Mouse (Mus musculus) embryo, embryonic 9.5 days (tissue): Measurements from ENCODE around the gene Usp34.
"Not testable (repeated sequence)": the region's sequence is repeated elsewhere in the genome, so short reads cannot be mapped to it uniquely, and the experiment has no call there.

ENCODE experiments used
- DNase-seq: peaks from one replicate; pipeline ENCODE4 v3.0.0-alpha.2; 2017; ENCODE audit errors: extremely low spot score

The Usp34 gene

DNA sequence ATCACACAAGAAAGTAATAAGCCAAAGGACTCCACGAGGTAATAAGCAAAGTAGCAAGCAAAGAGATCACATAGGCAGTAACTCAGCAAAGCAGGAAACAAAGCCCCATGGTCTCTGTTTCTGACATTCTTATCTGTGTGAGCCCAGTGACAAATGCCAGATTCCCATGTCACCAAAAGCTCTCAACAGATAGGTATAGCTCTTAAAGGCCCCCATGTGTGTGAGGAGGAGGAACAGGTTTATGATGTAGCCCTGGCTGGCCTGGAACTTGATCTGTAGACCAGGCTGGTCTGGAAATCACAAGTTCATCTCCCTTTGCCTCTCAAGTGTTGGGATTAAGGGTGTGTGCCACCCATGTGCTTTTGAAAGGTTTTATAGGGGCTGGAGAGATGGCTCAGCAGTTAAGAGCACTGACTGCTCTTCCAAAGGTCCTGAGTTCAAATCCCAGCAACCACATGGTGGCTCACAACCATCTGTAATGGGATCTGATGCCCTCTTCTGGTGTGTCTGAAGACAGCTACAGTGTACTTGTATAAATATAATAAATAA is 53.1 kb downstream of the Usp34 start:
- DNase-seq = not testable (repeated sequence)

DNA sequence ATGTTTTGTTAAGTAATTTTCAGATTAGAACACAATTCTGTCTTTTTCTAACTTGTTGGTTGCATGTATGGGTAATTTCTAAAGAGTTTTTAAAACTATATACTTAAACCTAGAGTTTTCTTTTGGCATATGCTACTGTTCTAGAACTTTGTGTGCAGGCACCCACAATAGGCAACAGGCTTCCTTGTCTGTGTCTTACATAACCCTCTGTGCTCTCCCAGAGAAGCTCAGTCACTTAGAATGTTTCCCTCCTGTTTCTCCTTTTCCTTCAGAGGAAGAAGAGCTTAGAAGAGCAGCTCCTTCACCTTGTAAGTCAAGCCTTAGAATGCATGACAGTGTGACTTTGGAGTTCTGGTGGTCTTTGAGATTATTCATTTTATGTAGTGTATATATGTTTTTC is 55.6 kb downstream of the Usp34 start:
- no peak for DNase-seq

DNA sequence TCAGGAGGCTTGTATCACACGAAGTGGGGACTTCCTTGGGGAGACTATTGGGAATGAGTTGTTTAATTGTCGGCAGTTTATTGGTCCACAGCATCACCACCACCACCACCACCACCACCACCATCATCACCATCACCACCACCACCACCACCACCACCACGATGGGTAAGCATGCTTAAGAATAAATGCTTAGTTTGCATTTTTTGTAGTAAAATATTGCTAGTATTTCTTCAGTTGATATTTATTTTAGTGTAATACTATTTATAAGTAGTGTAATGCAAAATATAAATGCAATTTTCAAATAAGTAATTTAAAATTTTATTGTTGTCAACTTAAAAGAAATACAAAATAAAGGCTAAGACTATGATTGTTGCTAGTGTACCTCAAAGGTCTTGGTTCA is 57.7 kb downstream of the Usp34 start:
- no peak for DNase-seq

DNA sequence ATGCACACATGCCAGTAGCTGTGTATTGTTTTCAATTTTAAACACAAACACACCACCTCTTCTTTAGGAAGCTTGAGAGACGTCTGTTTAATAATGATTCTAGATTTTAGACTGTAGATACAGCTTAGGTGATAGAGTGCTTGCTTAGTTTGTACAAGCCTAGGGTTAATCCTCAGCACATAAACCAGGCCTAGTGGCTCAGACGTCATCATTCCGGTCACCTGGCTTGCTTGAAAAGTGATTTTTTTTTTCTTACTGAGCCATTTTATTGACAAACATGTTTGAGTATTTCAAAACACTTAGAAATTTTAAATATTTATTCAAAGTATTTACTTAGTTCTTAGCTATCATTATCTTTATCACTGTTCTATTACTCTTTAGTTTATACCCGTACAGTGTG is 65.3 kb downstream of the Usp34 start:
- no peak for DNase-seq

DNA sequence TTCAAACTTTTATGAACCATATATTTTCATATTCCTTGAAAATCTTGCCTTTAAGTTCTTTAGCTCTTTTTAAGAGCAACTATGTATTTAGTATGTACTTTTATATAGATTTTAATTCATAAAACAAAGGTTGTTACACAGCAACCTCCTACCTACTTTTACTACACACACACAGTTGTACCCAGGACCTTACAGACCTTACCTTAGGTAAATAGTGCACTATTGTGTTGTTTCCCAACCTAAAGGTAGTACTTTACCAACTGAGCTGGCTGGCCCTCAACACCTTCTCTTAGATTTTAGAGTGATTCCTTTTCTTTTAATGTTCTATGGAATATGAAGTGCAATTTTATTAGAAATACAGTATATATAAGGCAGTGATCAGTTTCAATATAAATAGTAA is 65.8 kb downstream of the Usp34 start:
- no peak for DNase-seq

DNA sequence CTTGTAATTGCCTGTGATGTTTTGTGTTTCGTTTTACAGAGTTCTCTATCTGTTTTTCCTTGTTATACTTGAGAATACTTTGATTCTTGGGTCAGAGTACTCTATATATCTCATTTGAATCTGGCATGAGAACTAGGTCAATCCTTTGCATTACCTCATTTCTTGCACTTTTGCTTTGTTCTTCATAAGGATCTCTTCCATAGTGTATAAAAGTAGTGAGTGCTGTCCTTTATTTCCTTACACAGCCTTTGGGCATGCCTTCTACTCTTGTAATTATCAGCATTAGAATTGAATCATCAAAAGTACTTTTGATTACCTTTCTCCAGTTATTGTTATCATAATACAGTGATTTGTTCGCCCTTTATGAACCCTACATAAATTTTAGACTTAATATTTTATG is 73.4 kb downstream of the Usp34 start:
- no peak for DNase-seq

DNA sequence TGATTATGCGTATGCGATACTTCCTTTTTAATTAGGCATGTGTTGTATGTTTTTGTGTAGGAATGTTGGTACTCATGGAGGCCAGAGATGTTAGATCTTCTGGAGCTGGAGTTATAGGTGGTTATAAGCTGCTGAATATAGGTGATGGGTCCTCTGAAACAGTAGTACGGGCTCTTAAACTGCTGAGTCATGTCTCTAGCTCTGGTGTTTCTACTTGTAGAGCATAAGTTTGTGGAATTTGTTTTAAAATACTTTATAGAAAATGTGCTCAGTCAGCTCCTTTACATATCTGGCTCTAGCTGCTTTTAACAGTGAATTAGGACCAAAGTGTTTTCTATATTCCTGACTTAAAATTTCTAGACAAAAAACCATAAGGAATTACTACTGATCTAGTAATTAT is 73.9 kb downstream of the Usp34 start:
- no peak for DNase-seq

DNA sequence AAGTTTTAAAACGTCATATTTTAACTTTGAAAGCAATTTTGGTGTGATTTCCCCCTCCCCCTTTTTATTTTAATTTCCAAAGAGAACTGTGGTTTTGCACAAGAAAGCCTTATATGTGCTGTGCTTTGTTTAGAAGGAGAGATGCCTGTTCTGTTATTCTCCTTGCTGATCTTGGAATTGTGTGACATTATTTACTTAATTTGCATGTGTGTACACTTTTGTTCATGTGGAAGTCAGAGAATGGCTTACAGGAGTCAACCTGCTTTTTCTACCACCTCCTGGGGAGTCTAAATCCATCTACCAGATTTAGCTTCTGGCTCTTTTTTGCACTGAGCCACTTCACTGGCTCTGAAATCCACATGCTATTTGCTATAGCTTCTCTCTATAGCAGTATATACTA is 76.1 kb downstream of the Usp34 start:
- no peak for DNase-seq

DNA sequence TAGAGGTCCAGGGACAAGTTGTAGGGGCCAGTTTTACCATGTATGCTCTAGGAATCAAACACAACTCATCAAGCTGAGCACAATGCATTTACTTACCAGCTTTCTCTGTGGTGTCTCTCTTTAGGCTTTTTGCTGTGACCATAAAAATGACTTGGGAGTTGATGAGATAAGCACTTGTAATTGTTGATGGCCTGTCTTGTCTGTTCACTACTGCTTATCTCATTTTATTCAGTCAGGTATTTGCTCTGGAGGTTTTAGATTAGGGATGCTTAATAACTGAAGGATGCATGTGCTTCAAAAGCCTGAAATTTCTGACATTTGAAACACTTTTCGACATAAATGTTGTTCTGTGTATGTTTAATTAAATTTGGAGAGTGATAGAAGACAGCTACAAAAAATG is 83.0 kb downstream of the Usp34 start:
- DNase-seq = no peak

DNA sequence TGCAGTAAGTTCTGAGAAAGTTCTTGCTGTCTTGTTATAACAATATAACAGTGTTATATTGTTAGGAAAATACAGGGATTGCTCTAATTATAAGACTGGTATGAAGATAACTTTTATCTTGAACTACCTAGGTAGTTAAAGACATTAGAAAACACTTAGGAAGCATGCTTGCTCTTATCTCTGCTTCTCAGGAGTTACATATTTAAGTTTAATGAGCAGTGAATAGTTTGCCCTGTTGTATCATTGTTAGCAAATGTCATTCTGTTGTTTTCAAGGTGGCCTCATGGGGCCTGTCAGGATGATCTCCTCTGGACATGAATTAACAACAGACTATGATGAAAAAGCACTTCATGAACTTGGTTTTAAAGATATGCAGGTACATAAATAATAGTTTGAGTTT is 85.9 kb downstream of the Usp34 start:
- DNase-seq = no peak

DNA sequence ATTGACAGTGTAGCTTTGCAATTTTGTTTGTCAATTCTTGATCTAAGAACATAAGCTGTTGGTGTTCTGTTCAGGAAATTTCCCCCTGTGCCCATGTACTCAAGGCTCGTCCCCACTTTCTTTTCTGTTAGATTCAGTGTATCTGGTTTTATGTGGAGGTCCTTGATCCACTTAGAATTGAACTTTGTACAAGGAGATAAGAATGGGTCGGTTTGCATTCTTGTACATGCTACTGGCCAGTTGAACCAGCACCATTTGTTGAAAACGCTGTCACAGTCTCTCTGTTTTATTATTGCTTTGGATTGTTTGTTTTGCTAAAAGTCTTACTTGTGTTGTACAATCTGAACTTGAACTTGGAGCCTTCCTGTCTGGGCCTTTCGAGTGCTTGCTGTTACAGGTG is 89.9 kb downstream of the Usp34 start:
- DNase-seq = no peak

DNA sequence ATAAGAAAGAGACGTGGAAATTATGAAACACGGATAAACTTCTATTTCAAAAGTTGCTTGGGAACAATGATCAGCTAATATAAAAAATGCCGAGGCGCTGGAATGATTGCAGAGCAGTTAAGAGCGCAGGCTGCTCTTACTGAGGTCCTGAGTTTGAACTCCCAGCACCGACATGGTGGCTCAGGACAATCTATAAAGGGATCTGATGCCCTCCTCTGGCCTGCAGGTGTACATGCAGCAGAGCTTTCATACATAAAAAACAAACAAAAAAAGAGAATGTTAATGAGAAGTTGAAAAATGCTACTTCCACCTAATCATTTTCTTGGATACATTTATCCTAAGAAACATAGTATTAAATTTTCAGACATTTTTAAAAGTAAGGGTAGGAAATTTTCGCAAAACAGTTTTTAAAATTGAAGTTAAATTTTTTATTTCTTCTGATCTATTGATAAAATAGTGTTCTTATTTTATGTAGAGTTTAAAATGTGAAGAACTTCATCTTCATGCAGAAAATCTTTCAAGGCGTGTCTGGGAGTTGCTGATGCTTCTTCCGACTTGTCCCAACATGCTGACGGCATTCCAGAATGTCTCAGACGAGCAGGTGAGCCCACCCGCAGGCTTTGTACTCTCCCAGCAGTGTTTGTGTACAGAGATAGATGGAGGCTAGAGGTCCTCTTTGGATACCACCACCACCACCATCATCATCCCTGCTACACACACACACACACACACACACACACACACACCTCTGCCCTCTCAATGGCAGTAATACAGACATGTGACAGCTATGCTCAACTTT is 94.5 kb downstream of the Usp34 start:
- DNase-seq = no peak

DNA sequence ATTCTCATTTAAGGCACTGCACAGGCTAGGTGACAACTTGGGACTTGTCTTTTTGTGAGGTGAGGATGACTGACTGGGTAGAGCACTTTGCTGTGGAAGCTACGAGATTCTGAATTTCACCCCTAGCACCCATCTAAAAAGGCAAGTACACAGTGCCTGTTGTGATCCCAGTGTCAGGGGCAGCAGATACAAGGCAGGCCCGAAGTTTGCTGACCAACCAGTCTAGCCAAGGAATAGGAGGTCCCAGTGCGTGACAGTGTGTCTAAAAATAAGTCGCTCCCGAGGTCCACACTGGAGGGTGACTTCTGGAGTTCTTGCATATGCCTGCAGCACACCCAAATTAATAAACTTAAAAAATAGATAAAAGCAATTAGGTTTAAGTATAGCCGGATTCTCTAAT is 121.6 kb downstream of the Usp34 start:
- no peak for DNase-seq

DNA sequence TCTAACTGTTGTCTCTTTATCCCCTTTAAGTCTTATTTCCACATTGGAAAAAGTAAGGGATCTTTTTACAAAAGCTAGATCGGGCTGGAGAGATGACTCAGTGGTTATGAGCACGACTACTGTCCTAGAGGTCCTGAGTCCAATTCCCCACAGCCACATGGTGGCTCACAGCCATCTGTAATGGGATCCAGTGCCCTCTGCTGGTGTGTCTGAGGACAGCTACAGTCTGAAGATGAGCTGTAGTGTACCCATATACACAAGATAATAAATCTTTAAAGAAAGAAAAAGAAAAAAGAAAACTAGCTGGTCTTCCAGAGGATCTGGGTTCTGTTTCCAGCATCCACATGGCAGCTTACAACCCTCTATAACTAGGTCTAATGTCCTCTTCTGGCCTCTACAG is 123.3 kb downstream of the Usp34 start:
- no peak for DNase-seq

DNA sequence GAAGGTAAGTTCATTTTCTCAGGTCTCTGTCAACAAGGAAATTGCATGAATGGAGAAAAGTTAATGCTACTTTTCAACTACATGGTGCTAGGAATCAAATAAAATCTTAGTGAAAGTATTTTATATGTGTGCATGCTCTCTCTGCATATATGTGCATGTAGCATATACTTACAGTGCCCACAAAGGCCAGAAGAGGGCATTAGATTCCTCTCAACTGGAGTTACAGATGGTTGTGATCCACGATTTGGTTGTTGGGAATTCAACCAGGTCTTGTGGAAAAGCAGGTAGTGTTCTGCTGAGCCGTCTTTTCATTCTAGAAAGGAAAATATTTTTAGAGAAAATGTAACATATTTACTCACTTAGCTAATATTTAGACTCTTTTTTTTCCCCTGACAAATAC is 129.4 kb downstream of the Usp34 start:
- no peak for DNase-seq

DNA sequence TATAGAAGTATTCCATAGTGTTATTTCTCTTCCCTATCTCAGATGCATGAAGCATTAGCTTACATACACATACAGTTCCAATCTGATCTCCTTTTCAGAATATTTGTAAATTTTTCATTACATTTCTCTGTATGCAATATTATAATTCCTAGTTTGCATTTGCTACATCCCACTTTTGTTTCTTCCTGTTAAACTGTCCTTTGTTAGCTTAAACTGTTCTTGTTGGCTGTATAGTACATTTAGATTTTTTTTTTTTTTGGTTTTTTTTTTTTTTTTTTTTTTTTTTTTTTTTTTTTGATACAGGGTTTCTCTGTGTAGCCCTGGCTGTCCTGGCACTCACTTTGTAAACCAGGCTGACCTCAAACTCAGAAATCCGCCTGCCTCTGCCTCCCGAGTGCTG is 159.2 kb downstream of the Usp34 start:
- DNase-seq = not testable (repeated sequence)

DNA sequence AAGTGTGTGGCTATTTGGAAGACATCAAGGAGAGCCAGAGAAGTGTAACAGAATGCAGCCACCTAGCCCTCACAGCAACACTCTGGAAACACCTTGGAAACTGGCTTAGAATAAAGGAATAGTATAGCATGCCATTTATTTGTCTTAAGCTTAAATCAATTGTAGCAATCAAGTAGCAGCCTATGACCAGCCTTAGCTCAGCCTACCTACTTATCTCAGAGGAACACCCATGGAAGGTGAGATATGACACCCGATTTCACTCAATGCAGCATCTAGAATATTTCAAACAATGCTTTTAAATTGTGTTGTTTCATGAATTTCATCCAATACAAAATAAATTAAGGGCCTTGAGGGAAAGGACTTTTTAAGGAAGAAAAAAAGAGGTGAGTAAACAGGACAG is 183.3 kb downstream of the Usp34 start:
- no peak for DNase-seq

DNA sequence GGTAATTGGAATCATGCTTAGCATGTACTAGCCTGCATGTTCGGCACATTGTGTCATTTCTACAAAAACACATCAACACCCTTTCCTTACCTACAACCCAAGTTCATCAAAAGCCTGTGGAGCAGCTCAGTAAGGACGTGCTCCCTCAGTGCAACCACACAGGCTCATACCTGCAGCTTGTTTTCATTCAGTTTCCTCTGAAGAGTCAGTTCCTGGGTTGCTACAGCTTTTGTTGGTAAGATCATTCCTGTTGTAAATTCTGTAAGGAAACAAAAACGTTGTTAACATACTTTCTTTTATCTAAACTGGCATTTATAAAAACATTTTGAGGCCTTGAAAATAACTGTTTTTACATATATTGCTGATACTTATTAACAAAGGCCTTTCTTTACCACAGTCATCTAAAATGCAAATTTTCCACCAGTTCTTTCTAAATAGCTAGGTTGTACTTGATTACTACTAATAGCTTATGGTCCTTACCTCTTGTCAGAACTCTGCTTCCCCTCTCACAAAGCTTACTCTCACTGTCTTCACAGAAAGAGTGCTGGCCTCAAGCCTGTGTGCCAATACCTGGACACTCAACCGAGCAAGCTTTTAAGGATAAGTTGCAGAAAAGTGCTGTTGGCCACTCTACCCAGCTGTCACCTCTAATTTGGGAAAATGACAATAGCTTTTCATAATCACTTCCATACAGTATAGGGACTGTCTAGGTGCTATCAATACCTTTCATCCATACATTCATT is 185.5 kb downstream of the Usp34 start:
- no peak for DNase-seq

DNA sequence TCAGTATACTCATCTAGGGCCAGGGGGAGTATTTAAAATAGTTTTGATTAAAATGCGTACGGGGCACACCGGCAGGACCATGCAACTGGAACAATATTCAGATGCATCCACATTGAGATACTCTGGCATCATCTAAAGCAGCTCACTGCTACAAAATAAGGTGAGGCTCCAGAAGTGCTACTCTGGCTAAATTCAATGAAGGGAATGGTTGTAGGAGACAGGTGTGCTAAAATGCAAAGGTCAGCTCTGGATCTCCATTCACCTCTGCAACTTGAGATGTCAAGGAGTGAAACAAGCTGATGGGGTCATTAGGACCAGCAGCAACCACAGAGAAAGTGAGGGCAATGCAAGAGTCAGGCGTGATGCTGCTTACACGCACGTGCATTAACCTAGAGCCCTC is 188.5 kb downstream of the Usp34 start:
- DNase-seq = no peak

DNA sequence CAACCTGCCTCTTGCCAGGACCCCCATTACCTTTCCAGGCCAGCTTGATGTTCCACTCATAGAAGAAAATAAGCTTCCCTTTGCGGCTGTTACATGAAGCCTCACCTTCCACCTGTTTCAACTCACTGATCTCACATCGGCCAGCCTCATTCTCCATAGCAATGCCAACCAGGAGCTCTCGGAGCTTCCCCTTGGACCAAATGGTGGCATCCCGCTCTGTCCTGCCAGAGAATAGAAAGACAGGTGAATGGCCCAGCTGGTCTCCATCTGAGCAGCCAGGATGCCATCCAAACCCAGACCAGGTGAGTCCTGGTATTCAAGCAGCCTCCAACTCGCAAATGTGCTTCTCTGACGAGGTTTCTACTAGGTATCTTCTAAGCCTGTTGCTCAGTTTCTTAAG is 190.0 kb downstream of the Usp34 start:
- no peak for DNase-seq

DNA sequence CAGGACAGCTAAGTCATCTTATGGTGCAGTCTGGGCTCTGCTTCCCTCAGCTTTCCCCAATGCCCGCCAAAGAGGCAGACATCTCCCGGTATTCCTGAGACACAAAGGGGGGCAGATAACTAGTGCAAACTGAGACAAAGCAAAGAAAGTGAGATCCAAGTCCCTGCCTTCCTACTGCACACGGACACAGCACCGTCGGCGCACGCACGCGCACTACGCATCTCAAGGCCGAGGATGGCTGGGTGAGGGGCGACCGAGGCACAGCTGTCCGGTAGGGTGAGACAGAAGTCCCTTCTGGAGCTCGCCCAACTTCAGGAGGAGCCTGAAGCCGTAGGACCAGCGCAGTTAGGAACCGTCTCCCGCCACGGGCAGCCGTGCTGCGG is 190.6 kb downstream of the Usp34 start:
- no peak for DNase-seq

DNA sequence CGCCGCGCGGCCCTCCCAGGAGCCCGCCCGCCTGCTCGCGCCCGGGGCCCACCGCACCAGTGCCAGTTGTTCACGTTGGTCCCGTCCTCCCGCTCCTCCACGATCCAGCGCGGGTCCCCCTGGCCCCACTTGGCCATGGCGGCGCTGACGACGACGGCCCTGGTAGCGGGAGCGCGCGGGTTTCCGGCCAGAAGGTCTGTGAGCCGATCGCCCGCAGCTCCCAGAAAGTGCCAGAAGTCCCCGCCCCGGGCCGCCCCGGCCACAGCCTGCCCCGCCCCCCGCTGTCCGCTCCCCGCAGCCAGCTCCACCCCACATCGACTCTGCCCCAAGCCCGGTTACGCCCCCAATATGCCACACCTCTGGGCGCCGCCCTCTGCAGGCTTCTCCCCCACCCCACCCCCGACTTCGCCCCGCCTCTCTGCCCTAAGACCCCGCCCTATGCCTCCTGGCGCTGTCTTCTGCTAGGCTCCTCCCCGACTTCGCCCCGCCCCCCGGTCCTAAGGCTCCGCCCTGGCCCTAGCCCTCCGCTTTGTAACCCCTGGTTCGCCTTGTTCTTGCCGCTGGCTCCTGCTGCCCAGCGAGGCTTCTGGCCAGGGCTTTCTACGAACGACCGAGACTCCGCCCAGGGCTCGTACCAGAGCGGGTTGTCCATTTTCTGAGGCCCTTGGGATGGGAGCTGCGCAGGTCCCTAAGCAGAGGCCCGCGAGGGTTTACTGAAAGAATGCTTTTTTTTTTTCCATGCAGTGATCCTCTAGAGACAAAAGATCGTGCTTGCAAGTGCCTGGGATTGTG is 191.2 kb downstream of the Usp34 start, which contains the start of gene Ahsa2:
Ahsa2 (minus strand) TSS at position 313 of the 792 bp plus-strand sequence.
- DNase-seq = peak; percentile 100
